Mouse (Mus musculus) layer of hippocampus, postnatal 14 days (tissue): ENCODE measurements around the gene Tlcd2. TPM values are rescaled to one million over a fixed set of nuclear protein-coding genes. Genes with fewer than 3 reads are reported as not detected.

Experiments used
- DNase-seq, 2 experiments: peaks; one replicate each; pipeline ENCODE4 v3.0.0; 2021 to 2022; ENCODE audit warnings: low spot score in 2 of 2, mixed read lengths in 1 of 2
- long read RNA-seq, 2 experiments: library from polyadenylated mRNA; stranded (forward); transcript quantifications; one replicate each; pipeline ENCODE4 v2.0.0; 2021
- total RNA-seq, 2 experiments: library from RNA; stranded (reverse); gene quantifications; 2 replicates each; pipeline ENCODE4 v1.2.3; 2021

Tlcd2 gene
- total RNA-seq = 1 to 10 TPM in 1 of 2 experiments, under 1 TPM in 1; 0.45 to 1.0 TPM
- long read RNA-seq, experiment 1 = 0 reads
- long read RNA-seq, experiment 2, partial matches to known transcripts = 0 of 4 reads
- long read RNA-seq, experiment 2, other reads (novel, unspliced or antisense) = 4 of 4 reads

DNA sequence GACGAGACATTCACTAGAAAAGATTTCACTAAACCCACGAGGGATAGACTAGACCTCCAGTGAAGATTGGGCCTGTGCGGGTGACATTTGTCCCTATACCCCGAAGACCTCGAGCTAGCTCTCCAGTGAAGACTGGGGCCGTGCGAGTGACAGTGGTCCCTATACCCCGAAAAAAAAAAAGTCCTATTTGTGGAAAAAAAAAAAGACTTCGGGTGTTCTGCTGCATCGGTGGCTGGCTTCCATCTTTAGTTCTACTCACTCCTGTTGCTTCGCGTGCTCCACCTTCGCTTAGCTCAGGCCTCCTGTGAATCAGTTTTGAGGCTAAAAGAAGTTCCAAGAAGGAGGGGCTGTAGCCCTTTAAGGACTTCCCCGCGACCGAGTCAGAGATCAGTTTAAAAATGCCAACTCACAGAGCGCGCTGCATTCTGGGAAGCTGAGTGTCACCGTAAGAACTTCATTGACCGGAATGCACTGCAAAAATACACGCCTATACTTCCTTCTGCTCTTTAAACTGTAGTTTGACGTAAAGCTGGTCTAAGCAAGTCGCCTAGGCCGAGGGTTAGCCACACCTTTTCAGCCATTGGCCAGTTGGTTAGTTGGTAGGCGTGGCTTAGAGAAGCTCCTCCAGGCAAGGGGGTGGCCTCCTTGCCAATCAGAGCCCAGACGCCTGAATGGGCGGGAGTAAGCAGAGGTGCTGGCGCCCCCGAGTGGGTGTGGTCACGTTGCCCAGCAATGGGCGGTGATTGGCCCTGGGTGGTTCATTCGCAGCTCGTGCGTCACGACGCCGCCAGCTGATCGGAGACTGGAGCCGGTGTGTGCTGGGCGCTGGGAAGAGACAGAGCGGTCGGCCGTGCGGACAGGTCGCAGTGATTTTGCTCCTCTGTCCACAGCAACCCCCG, at the start of gene Tlcd2:
Gene Tlcd2, plus strand, starts transcription at position 872 of the 899 bp plus-strand sequence.
- peak; percentile 99 to 100 for DNase-seq

DNA sequence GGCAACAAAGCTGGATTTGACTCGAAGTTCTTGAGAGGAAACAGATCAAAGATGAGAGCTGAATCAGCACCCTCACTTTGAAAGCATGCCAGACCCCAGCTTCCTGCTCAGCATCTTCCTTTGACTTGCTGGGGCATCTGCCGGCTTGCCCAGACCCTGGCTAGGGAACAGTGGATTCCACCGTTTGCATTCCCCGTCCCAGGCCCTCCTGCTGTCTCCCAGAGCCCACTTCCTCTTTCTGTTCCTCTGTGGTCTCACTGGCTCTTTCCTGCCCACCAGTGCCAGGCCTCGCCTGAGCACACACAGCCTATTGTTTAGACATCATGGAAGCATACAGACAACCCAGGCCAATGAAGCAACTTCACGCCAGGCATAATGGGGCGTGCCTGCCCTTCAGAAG, 46.4 kb upstream of the Tlcd2 start:
- no peak for DNase-seq

DNA sequence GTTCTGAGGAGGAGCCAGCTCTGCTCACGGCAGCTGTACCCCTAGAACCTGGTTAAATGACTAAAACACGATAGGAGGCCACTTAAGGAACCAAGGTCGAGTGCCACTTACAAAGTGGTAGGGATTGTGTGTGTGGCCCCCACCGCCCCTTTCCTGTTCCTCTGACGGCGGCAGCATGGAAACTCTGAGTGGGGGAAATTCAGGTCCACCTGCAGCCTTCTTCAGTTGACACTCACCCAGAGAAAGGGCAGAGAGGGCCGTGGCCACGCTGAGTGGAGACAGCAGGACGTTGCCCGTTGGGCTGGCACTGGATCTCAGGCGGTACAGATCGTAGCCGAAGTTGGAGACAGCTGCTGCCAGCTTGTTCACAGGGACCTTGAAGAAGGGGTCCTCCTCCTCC, 45.5 kb upstream of the Tlcd2 start:
- DNase-seq = no peak

DNA sequence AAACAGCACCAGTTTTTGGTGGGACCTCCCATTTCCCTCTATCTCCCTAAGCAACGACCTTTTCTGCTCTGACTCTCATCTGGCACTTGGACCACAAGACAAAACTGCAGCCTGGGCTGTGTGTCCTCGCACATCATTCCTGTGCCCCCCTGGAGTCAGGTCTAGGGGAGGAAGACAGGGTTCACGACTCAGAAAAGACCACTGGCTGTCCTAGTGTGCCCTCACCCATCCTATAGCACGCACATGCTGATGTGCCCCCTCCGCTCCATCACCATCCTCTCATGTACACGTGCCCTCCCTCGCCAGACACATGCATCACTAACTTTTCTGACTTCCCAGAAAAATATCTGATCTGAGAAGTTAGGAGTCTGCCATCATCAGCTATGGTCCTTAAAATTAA, 41.5 kb upstream of the Tlcd2 start:
- DNase-seq = no peak

DNA sequence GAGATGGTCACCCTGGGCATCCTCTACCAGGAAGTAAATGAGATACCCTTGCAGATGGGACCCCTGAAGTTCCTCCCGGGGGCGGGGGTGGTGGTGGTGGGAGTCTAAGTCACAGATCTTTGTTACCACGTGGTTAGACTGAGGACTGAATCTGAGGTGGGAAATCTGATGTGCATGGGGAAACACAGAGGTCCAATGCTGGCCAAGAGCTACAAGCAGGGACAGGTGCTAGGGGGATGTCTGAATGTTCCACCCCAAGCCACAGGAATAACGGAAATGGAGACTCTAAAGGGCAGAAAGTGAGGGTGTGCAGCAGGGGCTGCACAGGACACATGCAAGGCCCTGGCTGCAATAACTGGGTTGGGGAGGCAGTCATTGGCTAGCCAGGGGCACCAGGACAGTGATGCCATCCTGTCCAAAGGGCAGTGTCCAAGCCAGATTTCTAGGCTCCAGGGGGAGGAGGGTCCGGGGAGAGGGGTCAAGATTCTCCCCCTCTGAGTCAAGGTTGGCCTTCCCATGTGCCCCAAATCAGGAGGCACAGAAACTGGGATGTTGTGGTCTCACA, 40.6 kb upstream of the Tlcd2 start:
- no peak for DNase-seq

DNA sequence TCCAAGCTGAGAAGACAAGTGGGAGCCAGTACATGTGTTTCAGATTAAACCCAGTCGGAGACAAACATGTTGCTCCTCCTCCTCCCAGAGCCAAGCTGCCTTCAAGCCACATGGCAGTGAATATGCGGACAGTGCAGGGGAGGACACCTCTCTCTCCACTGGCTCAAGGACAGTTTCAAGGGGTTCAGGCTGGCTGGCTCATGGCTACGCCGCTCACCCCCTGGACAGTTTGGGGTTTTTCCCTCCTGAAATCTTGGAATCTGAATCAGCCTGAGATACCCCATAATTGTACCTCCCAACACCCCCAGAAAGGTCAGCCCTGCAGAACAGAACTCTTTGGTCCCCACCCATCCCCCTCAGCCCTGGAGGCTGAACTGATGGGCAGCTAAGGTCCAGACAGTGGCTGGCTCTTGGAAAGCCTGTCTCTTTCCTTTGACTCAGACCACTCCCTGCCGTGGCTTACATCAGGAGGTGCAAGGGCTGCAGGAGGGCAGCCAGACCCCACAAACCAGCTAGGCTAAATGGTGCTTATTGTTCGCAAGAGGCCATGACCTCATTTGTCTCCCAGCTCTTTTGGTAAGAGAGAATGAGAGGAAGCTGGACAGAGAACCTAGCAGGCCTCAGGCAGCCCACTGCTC, 40.0 kb upstream of the Tlcd2 start:
- DNase-seq = no peak

DNA sequence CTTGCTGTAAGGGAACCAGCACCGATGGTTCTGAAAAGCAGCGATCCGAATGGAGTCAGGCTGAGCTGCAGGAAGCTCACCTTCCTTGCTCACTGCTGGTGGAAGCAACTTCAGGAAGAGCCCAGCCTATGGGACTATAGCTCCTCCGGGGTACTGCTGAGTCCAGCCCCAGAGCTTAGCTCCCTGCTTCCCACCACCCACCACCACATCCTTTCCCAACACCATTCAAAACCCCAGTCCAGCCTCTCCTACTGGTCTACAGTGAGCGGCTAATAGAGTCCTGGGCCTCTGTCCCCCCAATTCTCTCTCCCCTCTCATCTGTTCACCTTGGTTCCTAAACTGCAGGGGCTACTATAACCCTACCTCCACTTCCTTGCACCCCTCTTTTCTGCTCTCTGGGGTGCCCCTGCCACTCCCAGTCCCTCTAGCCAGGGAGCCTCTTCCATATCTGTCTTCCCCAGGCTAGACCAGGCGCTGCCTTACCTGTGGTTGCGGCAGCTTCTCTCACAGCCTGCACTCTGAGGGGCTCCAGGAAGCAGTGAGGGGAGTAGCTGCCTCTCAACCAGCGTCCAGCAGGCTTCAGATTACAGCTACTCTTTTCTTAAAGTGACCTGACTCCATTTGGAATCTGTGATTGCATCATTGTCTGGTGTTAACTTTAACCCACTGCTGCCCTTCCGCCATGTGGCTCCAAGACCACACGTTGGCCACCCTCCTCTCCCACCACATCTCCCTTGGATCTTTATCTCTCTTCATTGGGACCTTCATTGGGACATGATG, 39.3 kb upstream of the Tlcd2 start, which contains the start of gene Serpinf1:
Gene Serpinf1, minus strand, starts transcription at position 689 of the 780 bp plus-strand sequence.
- DNase-seq = no peak

DNA sequence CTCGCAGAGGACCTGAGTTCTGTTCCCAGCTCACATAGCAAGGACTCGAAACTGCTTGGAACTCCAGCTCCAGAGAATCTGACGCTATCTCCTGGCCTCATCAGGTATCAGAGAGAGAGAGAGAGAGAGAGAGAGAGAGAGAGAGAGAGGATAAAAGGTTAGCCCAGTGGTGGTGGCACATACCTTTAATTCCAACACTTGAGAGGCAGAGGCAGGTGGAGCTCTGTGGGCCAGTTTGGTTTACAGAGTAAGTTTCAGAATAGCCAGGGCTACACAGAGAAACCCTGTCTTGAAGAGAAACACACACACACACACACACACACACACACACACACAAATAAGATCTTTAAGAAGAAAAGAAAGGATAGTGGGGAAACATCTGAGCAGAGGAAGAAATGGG, 38.4 kb upstream of the Tlcd2 start:
- DNase-seq = no peak

DNA sequence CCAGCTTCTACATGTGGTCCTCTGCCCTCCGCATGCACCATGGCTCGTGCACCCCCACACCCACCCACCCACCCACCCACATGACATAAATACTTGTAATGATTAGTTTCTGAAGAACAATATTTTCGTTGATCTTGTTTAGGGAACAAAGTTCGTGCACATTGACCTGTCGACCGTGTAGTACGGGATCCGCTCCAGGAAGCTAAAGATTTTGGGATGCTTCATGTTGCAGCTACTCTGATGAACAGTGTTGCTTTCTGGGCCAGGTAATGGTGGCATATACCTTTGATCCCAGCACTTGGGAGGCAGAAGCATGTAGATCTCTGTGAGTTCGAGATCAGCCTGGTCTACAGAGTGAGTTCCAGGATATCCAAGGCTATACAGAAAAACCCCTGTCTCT, 37.5 kb upstream of the Tlcd2 start:
- DNase-seq = no peak

DNA sequence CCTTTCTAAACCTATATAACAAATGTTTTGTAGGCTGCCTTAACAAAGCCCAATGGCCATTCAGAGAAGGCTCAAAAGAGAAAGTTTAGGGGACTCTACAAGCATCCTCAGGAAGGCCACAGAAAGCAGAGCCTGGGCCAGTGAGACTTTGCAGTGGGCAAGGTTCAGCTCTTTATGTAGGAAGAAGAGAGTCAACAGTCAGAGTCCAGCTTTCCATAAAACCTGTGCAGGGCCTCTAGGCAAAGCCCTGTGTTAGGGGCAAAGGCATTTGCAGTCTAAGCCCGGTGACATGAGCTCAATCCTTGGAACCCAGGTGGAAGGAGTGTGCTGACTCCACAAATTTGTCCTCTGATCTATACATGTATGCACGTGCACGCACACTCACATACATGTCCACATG, 37.1 kb upstream of the Tlcd2 start:
- no peak for DNase-seq

DNA sequence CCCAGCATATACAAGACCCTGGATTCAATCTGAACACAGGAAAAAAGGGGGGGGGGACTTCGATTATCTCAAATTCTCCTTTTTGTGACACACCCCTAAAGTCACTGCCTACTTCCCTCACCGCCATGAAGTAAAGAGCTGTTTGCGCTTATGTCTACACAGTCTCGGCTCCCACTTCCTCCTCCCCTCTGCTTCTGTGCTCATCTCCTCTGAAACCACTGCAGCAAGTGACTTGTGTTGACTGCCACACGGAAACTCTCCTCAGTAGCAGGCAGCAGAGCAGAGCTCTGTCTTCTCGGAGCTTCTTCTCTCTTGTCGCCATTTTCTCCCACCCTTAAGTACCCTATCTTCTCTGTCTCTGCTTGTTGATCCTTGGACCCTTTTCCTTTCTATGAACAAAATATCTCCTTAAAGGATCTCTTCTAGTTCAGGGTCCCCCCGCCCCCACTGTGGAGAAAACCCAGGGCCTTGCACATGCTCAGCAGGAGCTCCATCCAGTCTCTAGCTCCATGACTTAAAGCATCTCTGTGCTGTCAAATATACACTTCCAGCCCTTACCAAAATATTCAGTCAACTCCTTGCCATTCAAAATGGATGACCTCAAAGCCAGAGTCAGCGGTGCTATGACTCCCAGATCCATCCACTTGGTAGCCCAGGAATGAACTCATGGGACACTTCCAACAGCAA, 32.4 kb upstream of the Tlcd2 start:
- no peak for DNase-seq

DNA sequence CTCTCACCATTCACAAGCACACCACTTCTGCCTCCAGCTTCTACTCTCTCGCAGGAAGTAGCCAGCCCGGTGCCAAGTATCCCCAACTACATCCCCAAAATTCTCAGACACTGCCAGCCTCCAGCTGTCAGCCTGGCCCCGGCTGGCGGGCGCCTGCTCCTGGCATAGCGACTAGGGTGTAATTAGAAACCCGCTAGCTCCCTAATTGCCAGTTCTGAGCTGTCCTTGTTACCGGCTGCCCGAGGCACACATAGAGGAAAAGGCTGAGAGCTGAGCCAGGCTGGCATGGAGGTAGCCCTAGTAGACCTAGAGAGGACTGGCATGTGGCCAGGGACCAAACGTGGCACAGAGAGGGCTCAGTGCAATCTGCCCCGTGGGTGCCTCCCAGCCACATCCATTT, 30.2 kb upstream of the Tlcd2 start:
- DNase-seq = peak; percentile 81 to 95

DNA sequence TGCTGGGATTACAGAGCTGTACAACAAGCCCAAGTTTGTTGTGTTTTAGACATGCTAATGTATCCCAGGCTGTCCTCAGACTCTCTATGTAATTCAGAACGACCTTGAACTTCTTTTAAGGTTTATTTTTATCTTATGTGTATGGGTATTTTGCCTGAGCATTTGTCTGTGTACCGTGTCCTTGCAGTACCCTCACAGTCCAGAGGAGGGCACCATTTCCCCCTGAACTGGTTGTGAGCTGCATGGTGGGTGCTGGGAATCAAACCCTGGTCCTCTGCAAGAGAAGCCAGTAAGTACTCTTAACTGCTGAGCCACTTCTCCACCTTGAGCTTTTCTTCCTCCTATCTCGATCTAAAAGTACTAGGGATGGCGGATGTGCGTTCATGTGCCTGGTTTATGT, 27.4 kb upstream of the Tlcd2 start:
- DNase-seq = no peak

DNA sequence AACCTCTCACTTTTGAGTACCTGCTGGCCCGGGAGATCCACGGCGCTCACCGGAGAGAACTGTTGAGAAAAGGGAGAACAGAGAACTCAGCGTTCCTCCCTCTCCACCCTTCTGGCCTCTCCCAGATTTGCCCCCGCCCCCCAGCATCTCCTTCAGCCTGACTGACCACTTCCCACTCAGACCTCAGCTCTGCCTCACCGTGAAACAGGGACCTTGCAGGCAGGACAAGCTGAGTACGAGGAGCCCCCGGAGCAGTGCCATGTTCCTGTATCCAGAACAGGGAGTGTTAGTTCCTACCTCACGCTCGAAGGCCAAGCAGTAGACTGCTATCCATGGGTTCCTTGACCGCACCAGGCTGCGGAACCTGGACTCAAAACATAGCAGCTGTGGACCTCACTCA, 23.3 kb upstream of the Tlcd2 start:
- DNase-seq = no peak

DNA sequence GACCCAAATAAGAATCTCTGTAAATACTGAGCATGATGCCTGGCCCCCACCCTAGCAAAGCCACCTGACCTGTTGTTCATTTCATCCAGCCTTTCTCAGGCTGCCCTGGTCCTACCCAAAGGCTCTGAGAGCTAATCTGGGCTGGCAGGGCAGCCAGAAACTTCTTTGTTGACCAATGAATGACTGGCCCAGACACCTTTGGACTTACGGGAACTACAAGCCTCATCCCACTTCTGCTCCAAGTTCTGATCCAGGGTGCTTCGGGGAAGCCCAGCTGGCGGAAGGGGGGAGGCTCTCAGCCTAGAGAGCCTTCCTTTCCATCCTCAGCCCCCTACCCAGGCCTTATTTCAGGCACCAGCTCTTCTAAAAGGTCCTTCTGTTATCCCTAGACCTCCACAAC, 22.7 kb upstream of the Tlcd2 start:
- no peak for DNase-seq

DNA sequence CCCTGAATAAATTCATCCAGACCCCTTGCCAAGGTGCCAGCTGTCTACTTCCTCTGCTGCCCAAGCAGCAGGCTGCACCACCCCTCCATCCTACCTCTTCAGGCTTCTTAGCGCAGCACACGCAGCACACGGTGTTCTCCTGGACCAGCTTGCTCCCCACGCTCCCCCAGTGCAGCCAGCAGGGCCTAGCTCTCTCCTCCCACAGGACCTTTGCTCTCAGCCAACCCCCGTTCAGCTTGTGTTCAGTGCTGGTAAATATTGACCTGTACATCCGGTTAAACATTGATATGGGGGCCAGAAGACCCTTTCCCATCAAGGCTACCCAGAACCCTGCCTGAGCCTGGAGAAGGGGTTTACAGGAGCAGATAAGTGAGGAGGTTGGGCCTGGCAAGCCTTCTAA, 22.2 kb upstream of the Tlcd2 start, which contains the start of gene Serpinf2:
Gene Serpinf2, minus strand, starts transcription at position 229 of the 400 bp plus-strand sequence.
- no peak for DNase-seq

DNA sequence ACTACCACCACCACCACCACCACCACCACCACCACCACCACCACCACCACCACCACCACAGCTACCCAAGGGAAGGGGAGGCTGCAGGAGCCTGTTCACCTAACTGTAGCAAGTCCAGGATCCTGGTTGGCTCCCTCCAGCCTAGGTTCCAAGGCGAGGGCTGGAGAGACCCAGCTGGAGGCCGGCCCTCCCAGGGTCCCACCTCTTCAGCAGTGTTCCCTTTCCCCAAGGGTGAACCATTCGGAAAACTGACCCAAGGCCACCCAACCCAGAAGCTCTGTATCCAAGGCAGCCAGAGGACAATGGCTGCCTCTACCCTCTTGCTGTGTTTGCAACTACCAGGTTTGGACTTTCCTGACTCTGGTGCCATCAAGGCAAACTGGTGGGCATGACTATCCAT, 21.6 kb upstream of the Tlcd2 start:
- no peak for DNase-seq

DNA sequence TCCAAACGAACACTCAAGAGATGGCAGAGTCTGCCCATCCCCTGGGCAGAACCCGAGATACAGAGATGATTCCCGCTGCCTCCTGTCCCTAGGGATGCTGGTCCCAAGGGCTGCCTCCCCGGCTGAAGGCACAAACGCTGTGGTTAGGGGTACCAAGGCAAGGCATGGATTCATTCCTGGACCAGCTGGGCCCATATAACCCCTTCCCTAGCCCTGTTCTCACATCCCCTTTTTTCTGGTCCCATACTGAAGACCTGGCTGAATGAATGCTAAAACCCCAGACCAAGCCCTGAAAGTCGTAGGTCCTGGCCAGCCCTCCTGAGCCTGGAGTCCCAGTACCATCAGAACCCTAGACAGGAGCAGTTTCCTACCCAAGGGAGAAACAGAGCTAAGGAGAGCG, 20.5 kb upstream of the Tlcd2 start:
- DNase-seq = no peak

DNA sequence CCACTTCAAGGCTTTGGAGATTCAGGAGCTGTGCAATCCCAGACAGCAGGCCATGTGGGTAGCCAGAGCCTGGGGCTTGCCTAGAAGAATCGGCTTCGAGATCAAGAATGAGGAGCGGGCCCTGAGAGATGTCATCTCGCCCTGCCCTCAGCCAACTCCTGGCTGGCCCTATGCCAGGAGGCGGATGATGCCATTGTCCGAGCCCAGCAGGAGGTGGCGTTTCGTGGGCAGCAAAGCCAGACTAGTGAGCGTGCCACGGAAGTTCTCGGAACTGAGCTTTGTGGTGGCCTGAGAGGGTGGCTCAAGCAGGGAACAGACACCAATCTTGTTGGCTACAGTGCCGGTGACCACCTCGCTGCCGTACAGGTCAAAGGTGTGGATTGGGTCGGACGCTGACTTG, 19.9 kb upstream of the Tlcd2 start:
- no peak for DNase-seq

DNA sequence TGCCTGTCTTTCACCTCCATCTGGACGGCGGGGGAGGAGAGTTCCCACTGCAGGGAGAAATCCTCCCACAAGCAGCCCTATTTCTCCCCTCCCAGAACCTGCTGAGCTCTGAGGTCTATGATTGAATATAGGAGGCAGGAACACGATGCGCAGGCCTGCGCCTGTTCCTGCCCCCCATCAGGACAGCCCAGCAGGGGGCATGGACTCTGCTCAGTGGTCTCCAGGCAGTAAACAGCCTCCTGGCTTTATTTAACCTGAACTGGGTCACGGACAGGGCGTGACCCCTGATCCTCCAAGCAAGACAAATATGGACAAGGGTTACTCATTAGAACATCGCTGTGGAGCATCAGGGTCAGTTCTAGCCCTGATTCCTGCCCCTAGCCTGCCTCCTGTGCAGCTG, 17.8 kb upstream of the Tlcd2 start:
- DNase-seq = no peak

DNA sequence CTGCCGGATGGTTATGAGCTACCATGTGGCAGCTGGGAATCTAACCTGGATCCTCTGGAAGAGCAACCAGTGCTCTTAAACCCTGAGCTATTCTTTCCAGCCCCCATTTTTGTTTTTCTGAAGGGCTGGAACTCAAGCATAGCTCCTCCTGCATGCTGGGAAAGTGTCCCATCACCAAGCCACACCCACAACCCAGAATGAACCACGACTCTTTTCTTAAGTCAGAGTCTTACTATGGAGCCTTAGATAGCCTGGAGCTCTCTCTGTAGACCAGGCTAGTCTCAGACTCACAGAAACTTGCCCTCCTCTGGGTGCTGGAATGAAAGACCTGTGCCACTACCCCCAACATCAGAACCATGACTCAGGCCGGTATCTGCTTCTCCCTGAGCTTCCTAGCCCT, 12.9 kb upstream of the Tlcd2 start:
- DNase-seq = no peak
